Mouse (Mus musculus) hindbrain, embryonic 13.5 days (tissue): ENCODE measurements around the gene Thsd4. TPM values are rescaled to one million over a fixed set of nuclear protein-coding genes. Genes with fewer than 3 reads are reported as not detected.

Experiments used
- ATAC-seq: fragments of 200-750 bp; cut with Nextera tagmentation; 2 replicates; pipeline ENCODE4 v1.8.0; 2017; ENCODE audit warnings: moderate TSS enrichment; ENCODE audit not compliant: low FRiP score
- H3K27ac ChIP-seq: fragments of 300-500 bp; sonication (generic); 2 replicates; pipeline ENCODE4 v1.5.1; 2015; ENCODE audit warnings: inconsistent platforms, mild to moderate bottlenecking, moderate library complexity
- H3K27me3 ChIP-seq: fragments of 300-500 bp; sonication (generic); 2 replicates; pipeline ENCODE4 v1.6.1; 2015; ENCODE audit warnings: mild to moderate bottlenecking, inconsistent platforms
- H3K36me3 ChIP-seq: fragments of 300-500 bp; sonication (generic); 2 replicates; pipeline ENCODE4 v1.6.1; 2015; ENCODE audit warnings: mild to moderate bottlenecking, inconsistent platforms
- H3K4me1 ChIP-seq: fragments of 300-500 bp; sonication (generic); replicated peaks from 2 replicates; pipeline ENCODE4 v1.6.1; 2015; ENCODE audit warnings: inconsistent platforms
- H3K4me2 ChIP-seq: fragments of 300-500 bp; sonication (generic); 2 replicates; pipeline ENCODE4 v1.6.1; 2015; ENCODE audit warnings: inconsistent platforms, mild to moderate bottlenecking, moderate library complexity
- H3K4me3 ChIP-seq: fragments of 300-500 bp; sonication (generic); 2 replicates; pipeline ENCODE4 v1.5.1; 2015; ENCODE audit warnings: mild to moderate bottlenecking, inconsistent platforms
- H3K9ac ChIP-seq: fragments of 300-500 bp; sonication (generic); 2 replicates; pipeline ENCODE4 v1.6.1; 2015; ENCODE audit warnings: mild to moderate bottlenecking, inconsistent platforms
- H3K9me3 ChIP-seq: fragments of 300-500 bp; sonication (generic); 2 replicates; pipeline ENCODE4 v1.6.1; 2016; ENCODE audit warnings: inconsistent platforms
- WGBS: fragments of 180-500 bp; shearing (Covaris S2); methylation state at CpG from one replicate; pipeline ENCODE4 v1.1.7; 2015; 5-methylcytosine and 5-hydroxymethylcytosine counted together
- polyA plus RNA-seq: library from polyadenylated mRNA; unstranded; fragments of >200 nt; fragmentation: Nextera tagmentation; extraction: Ambion mirVana; gene quantifications from 2 replicates; pipeline ENCODE4 v1.2.1, GENCODE M21; 2015

Thsd4 gene
- polyA plus RNA-seq, 1 experiment from 2014 or later, result 6.2 TPM

- H3K4me2 ChIP-seq, result no peak overlapping the region
- no peak for ATAC-seq
- H3K4me1 ChIP-seq, result peaks cover 41% of the 10 kb centered on the region
- no peaks in the 10 kb centered on the region for H3K27me3 ChIP-seq
- peak overlapping the region; percentile 48; the same call in 1 of the 2 replicates for H3K27ac ChIP-seq
- H3K36me3 ChIP-seq, result no peaks in the 10 kb centered on the region
- WGBS, result 82% methylated on average over 8 of the region's 8 CpGs
- H3K9ac ChIP-seq, result no peak overlapping the region
- no peak overlapping the region for H3K4me3 ChIP-seq
- H3K9me3 ChIP-seq, result no peaks in the 10 kb centered on the region
Observed at GRCm38 (mm10) chr9:60310741-60311317, 211.0 kb downstream of the Thsd4 start.

- Histone ChIP-seq H3K9ac (peak overlapping the region; percentile 51; the same call in 1 of the 2 replicates), H3K27ac (peak overlapping the region; percentile 69), H3K4me1 (peaks cover 41% of the 10 kb centered on the region), H3K4me3 (no peak overlapping the region), H3K36me3 (no peaks in the 10 kb centered on the region), H3K4me2 (no peak overlapping the region), H3K27me3 (no peaks in the 10 kb centered on the region), H3K9me3 (no peaks in the 10 kb centered on the region)
- 46% methylated on average over 16 of the region's 16 CpGs for WGBS
- no peak for ATAC-seq
Observed at GRCm38 (mm10) chr9:60309786-60310711, 211.8 kb downstream of the Thsd4 start.

GRCm38 (mm10) chr9:60308182-60308581 is 213.7 kb downstream of the Thsd4 start:
- 70% methylated on average over 4 of the region's 4 CpGs for WGBS
- H3K4me3 ChIP-seq, result no peak overlapping the region

GRCm38 (mm10) chr9:60307469-60307868 is 214.4 kb downstream of the Thsd4 start:
- Histone ChIP-seq H3K27ac (no peak overlapping the region), H3K4me2 (no peak overlapping the region), H3K4me3 (no peak overlapping the region), H3K9me3 (no peaks in the 10 kb centered on the region), H3K36me3 (no peaks in the 10 kb centered on the region), H3K4me1 (peaks cover 25% of the 10 kb centered on the region), H3K9ac (no peak overlapping the region), H3K27me3 (no peaks in the 10 kb centered on the region)
- WGBS, result 86% methylated on average over 5 of the region's 5 CpGs
- ATAC-seq, result no peak

More at GRCm38 (mm10) chr9:60308182-60308581, 213.7 kb downstream of the Thsd4 start:
- Histone ChIP-seq H3K27ac (no peak overlapping the region), H3K9me3 (no peaks in the 10 kb centered on the region), H3K4me1 (peaks cover 33% of the 10 kb centered on the region), H3K27me3 (no peaks in the 10 kb centered on the region), H3K4me2 (no peak overlapping the region), H3K9ac (no peak overlapping the region), H3K36me3 (no peaks in the 10 kb centered on the region)
- ATAC-seq, result no peak

GRCm38 (mm10) chr9:60306241-60306640 is 215.6 kb downstream of the Thsd4 start:
- H3K27ac ChIP-seq, result no peak overlapping the region
- no peak for ATAC-seq
- 83% methylated on average over 4 of the region's 4 CpGs for WGBS
- H3K9ac ChIP-seq, result no peak overlapping the region
- no peaks in the 10 kb centered on the region for H3K27me3 ChIP-seq
- no peaks in the 10 kb centered on the region for H3K9me3 ChIP-seq
- H3K36me3 ChIP-seq, result no peaks in the 10 kb centered on the region
- H3K4me3 ChIP-seq, result no peak overlapping the region
- H3K4me2 ChIP-seq, result no peak overlapping the region
- peaks cover 14% of the 10 kb centered on the region for H3K4me1 ChIP-seq

- Histone ChIP-seq H3K9ac (no peak overlapping the region), H3K27ac (no peak overlapping the region), H3K27me3 (no peaks in the 10 kb centered on the region), H3K36me3 (no peaks in the 10 kb centered on the region), H3K4me3 (no peak overlapping the region), H3K4me1 (peaks cover 9% of the 10 kb centered on the region), H3K9me3 (no peaks in the 10 kb centered on the region), H3K4me2 (no peak overlapping the region)
- 85% methylated on average over 2 of the region's 2 CpGs for WGBS
- ATAC-seq, result no peak
Observed at GRCm38 (mm10) chr9:60305204-60305840, 216.5 kb downstream of the Thsd4 start.

- Histone ChIP-seq H3K4me2 (no peak overlapping the region), H3K4me3 (no peak overlapping the region), H3K27ac (no peak overlapping the region), H3K27me3 (no peaks in the 10 kb centered on the region), H3K9ac (no peak overlapping the region), H3K4me1 (peaks cover 4% of the 10 kb centered on the region; the same call in 1 of the 2 replicates), H3K36me3 (no peaks in the 10 kb centered on the region), H3K9me3 (no peaks in the 10 kb centered on the region)
- WGBS, result 89% methylated on average over 2 of the region's 2 CpGs
- no peak for ATAC-seq
Observed at GRCm38 (mm10) chr9:60296276-60296675, 225.6 kb downstream of the Thsd4 start.

- H3K4me2 ChIP-seq, result no peak overlapping the region
- no peak overlapping the region for H3K9ac ChIP-seq
- H3K4me3 ChIP-seq, result no peak overlapping the region
- no peaks in the 10 kb centered on the region for H3K27me3 ChIP-seq
- WGBS, result 49% methylated on average over 6 of the region's 6 CpGs
- no peak overlapping the region for H3K27ac ChIP-seq
- no peaks in the 10 kb centered on the region for H3K9me3 ChIP-seq
- H3K4me1 ChIP-seq, result peaks cover 4% of the 10 kb centered on the region; the same call in 1 of the 2 replicates
- ATAC-seq, result no peak
- H3K36me3 ChIP-seq, result no peaks in the 10 kb centered on the region
Observed at GRCm38 (mm10) chr9:60295199-60295598, 226.6 kb downstream of the Thsd4 start.

GRCm38 (mm10) chr9:60293129-60293528 is 228.7 kb downstream of the Thsd4 start:
- ATAC-seq, result no peak
- WGBS, result 74% methylated on average over 6 of the region's 6 CpGs
- H3K27me3 ChIP-seq, result no peaks in the 10 kb centered on the region
- H3K9ac ChIP-seq, result no peak overlapping the region
- no peak overlapping the region for H3K4me3 ChIP-seq
- H3K27ac ChIP-seq, result no peak overlapping the region
- peaks cover 4% of the 10 kb centered on the region; the same call in 1 of the 2 replicates for H3K4me1 ChIP-seq
- H3K4me2 ChIP-seq, result no peak overlapping the region
- no peaks in the 10 kb centered on the region for H3K36me3 ChIP-seq
- H3K9me3 ChIP-seq, result no peaks in the 10 kb centered on the region

- Histone ChIP-seq H3K27ac (no peak overlapping the region), H3K4me2 (no peak overlapping the region), H3K9me3 (no peaks in the 10 kb centered on the region), H3K4me1 (peaks cover 4% of the 10 kb centered on the region; the same call in 1 of the 2 replicates), H3K36me3 (no peaks in the 10 kb centered on the region), H3K9ac (no peak overlapping the region), H3K27me3 (no peaks in the 10 kb centered on the region), H3K4me3 (no peak overlapping the region)
- ATAC-seq, result no peak
- WGBS, result 82% methylated on average over 8 of the region's 8 CpGs
Observed at GRCm38 (mm10) chr9:60290780-60291179, 231.1 kb downstream of the Thsd4 start.

- Histone ChIP-seq H3K27ac (no peak overlapping the region), H3K36me3 (no peaks in the 10 kb centered on the region), H3K9me3 (no peaks in the 10 kb centered on the region), H3K4me3 (no peak overlapping the region), H3K4me1 (peaks cover 7% of the 10 kb centered on the region; the same call in 1 of the 2 replicates), H3K9ac (no peak overlapping the region), H3K27me3 (no peaks in the 10 kb centered on the region), H3K4me2 (no peak overlapping the region)
- 78% methylated on average over 12 of the region's 12 CpGs for WGBS
- ATAC-seq, result no peak
Observed at GRCm38 (mm10) chr9:60288789-60289188, 233.1 kb downstream of the Thsd4 start.

GRCm38 (mm10) chr9:60286390-60286789 is 235.5 kb downstream of the Thsd4 start:
- 0 out of 2 replicates have a peak, but pooled peaks cover 2% of the 10 kb centered on the region for H3K27me3 ChIP-seq
- no peaks in the 10 kb centered on the region for H3K9me3 ChIP-seq
- no peak overlapping the region for H3K4me3 ChIP-seq
- H3K9ac ChIP-seq, result no peak overlapping the region
- H3K36me3 ChIP-seq, result no peaks in the 10 kb centered on the region
- peaks cover 12% of the 10 kb centered on the region for H3K4me1 ChIP-seq
- ATAC-seq, result no peak
- no peak overlapping the region for H3K27ac ChIP-seq
- H3K4me2 ChIP-seq, result no peak overlapping the region
- WGBS, result 92% methylated on average over 3 of the region's 3 CpGs
